Mouse (Mus musculus) heart, postnatal 14 days (tissue): ENCODE data around the gene Slc22a5. TPM values are rescaled to one million over a fixed set of nuclear protein-coding genes. Genes with fewer than 3 reads are reported as not detected.
"Not testable (repeated sequence)": the region's sequence is repeated elsewhere in the genome, so short reads cannot be mapped to it uniquely, and the experiment has no call there.

Experiments
- DNase-seq, 2 experiments: peaks; one replicate each; pipeline ENCODE4 v3.0.0; 2021 to 2022
- intact Hi-C: fragments of 180-260 bp; cut with DNase I; formaldehyde crosslinking; loops from one replicate; pipeline ENCODE4 v1.15.1; 2025
- total RNA-seq, 2 experiments: library from RNA; stranded (reverse); gene quantifications; 2 replicates each; pipeline ENCODE4 v1.2.3; 2021

Gene Slc22a5
- total RNA-seq, 2 experiments from 2014 or later: 20.9 to 23.7 TPM

DNA sequence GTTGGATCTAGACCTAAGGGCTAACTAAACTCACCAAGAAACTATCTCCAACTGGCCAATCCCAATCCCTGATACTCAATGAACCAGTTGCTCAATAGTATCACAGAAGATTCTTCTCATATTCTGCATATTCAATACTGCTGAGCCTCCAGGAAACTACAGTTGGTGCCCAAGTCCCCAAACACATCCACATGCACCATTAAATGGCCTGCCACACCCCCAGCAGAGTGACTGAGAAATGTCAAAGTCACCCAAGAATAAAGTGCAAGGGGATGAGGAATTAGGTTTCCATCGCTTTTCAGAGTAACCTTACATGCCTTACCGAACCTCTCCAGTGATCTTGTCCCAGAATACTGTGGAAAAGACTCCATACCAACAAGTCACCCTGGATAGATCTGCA, 1.2 kb downstream of the Slc22a5 start:
- intact Hi-C loops: no loop called here
- DNase-seq: no peak

DNA sequence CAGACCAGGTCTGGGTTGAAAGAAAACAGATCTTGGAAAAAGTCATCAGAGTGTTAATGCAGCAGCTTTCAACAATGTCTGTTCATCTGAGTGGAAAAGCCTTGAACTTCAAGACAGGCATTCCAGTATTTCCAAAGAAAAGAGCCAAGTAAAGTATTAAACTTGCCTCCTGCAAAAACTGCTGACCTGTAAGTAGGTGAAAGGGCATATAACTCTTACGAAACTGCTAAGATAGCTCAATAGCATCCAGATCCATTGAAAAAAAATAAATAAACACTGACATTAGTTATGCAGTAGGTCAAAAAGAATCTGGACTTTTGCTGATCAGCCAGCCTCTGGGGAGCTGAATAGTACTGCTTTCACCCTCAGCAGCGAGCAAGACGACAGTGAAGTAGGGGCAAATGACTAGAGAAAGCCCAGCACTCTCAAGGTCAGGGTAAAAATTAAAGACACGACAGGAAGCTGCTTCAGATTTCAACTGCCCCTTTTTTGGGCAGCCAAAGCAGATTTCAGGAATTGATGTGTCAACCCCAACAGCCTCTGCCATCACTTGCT, 2.3 kb downstream of the Slc22a5 start:
- no peak for DNase-seq
- intact Hi-C loops: no loop called here

DNA sequence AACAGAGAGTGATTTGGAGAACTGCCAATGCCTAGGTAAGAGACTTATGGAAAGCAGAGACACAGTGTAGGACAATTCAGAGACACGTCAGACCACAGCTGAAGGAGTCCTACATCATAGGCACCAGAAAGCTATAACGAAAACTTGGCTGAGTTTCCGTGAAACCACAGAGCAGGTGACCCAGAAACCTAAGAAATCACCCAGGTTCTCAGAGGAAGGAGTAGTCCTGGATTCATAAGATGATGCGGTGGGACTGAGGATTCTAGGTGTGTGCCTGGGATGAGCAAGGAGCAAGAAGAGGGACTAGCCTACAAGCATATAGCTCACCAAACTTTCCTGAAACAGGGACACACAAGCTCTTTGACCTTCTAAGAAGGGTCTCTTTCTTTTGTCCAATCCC, 3.2 kb downstream of the Slc22a5 start:
- DNase-seq: no peak
- intact Hi-C loops: no loop called here

DNA sequence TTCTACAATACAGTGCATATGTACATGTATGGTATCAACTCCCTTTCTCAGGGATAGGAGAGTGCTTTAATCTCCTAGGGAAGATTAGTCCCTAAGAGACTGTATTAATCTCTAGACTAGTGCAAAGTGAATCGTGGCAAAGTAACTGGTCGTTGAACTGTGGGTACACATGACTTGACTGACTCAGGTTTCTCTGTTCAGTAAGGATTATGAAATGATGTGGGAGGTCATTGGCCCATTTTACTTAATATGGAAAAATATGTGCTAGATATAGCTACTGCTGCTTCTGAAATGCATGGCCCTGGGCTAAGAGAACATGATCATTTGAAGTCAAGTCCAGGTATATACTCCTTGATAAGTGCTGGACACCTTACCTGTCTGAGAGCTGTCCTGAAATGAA, 8.2 kb downstream of the Slc22a5 start:
- intact Hi-C loops: no loop called here
- DNase-seq: no peak

DNA sequence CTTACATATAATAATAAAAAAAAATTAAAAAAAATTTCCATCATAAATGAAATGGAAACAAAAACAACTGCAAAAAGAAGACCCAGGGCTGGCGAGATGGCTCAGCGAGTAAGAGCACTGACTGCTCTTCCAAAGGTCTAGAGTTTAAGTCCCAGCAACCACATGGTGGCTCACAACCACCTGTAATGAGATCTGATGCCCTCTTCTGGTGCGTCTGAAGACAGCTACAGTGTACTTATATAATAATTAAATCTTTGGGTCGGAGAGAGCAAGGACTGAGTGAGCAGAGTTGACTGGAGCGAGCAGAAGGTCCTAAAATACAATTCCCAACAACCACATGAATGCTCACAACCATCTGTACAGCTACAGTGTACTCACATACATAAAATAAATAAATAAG, 13.4 kb downstream of the Slc22a5 start:
- intact Hi-C loops, DNase-seq: not testable (repeated sequence)

DNA sequence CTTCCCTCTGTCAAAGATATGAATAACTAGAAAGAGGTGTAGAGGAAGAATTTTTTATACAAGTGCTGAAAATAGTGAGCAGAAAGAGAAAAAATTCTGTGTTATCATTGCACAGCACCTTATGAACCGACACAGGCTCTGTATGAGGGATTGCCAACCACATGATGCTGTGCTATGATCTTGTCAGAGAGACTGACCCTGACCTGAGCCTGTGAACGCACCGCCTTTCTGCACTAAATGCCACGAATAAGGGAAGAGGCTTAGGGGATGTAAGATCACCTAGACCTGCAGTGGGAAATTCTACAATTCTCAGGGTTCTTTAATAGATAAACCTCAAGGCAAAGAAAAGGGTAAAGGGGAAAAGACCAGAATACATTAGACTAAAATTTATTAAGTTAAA, 15.0 kb downstream of the Slc22a5 start:
- DNase-seq: no peak
- intact Hi-C loops: no loop called here

DNA sequence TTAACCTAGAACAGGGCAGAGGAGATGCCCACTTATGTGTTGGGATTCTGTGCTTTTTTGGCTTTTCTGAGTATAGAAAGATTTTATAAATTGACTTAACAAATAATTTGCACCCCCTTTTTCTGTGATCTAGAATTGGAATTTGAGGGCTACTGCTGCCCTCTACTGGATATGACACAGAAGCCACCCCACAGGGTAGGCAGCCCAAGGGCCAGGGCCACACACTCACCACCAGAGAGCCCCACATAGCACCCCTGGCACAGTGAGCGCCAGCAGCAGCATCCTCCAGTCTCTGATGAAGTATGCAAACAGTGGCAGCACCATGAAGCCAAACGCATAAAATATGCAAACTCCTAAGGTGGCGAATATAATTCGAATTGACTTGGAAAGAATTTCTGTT, 16.8 kb downstream of the Slc22a5 start:
- DNase-seq: peak in 1 of 2 experiments; percentile 29
- intact Hi-C loops: no loop called here

DNA sequence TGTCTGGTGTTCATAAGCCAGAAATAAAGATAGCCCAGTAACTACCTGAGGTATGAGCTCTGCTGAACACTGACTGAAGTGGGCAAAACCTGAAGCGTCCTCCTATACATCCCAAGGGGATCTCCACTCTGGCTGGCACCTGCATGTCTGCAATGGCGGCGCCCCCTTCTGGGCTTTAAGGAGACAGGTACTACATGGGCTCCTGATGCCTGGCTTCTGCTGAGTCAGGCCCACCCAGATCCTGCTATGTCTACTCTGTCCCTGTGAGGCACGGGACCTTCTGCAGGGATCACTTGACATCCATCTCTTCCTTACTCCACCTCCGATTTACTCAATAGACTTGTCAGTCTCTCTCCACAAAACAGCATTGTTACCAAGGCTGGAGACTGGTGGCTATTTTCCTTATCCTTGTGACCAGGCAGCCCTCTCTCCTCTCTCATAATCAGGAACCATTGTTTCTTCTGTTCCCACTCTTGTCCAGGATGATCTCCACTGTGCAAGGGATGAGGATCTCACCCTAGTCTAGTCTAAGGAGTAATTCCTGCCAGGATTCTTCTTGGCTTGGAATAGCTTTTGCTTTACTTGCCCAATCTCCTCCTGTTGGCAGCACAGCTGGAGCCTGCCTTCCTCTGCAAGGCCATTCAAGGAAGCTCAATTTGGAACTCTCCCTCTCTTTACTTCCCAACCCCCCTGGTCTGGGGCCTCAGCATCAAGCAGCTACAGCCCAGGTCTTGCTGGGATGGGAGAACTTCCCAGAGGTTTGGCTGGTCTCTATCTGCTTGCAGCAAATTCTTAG, 17.4 kb downstream of the Slc22a5 start:
- DNase-seq, intact Hi-C loops: not testable (repeated sequence)

DNA sequence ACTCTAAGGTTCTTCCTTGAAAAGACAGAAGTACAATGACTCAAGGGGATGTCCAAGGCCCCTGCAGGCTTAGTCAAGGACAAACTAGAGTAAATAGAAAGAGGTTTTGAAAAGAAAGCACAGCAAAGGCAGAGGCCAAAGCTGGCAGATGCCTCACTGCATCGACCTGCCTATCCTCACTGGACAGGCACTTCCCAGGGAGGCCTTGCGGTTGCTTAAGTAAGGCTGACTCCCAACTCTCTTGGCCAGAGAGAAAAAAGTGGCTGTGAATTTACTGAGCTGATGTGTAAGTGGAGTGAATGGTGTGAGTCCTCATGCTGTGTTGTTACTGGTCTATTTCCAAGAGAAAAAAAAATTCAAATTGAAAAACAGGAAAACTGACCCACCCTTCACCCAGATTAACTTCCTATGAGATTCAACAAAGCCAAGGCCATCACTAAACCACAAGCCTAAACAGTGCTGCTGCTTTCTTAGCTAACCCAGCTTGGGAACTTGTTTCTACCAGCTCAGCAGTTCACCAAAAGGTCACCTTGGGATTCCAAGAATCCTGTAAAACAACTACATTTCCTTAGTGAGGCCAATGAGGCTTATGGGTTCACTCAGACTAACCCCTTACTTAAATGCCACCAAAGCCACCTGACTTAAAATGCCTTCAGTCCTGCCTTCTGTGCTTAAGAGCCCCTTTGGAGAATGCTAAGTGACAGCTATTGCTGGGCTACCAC, 19.5 kb downstream of the Slc22a5 start:
- intact Hi-C loops: no loop called here
- no peak for DNase-seq

DNA sequence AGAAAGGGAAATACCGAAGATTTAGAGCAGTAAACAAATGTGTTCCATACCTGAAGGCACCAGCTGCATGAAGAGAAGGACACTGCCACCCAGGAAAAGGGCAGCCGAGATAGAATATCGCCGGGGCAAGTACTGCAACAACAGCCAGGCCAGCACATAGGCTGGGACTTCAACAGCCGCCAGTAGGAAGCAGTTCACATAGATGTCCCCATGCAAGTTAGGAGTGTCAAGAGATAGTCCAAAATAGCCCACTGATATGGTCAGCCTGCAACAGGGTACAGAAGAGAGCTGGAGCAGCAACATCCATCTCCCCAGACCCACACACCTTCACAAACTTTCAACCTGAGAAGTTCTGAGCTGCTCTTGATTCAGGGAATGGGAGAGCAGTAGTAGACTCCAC, 22.3 kb downstream of the Slc22a5 start:
- intact Hi-C loops: no loop called here
- DNase-seq: no peak

DNA sequence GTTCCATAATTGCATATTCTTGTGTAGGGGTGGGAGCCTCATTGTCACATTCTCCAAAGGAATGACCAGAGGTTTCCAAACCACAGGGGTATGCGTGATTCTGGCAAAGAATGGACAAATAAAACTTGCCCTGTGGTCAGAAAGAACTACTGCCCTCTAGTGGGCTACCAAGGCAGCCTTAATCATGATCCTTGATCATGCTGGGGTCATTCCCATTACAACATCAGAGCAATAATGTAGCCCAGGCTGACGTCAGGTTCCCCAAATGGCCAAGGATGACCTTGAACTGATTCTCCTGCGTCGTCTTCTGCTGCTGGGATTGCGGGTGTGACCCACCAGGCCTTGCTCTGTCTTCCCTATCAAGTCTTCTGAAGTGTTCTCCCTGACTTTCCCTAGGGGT, 23.1 kb downstream of the Slc22a5 start:
- intact Hi-C loops: not testable (repeated sequence)
- peak in 1 of 2 experiments; percentile 37 for DNase-seq

DNA sequence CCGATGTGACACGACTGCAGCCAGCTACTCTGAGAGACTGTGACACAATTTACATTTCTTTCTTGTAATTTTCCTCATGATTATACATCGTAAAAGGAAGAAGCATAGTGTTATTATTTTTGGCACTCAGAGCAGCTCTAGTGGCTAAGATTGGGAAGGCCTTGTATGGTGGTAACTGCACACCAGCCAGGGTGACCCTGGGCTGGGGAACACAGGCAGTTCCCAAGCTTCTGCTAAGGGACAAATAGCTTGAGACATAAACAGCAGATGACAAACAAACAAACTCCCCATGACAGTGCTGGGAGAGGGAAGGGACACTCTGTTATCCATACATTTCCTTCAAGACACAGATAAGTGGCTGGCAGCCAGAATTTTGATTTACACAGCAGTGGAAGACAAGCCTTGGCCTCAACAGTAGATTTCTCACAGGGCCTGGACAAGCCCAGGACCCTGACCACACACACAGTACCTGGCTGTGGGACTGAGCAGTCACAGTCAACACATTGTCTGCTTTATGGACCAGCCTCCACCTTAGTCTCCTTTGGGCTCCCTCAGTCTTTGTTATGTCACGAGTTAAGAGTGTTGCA, 26.6 kb downstream of the Slc22a5 start:
- intact Hi-C loops: loop anchor here (5.0 kb wide), 1 partner anchor 72 kb away; no protein-coding TSS in a partner anchor
- not testable (repeated sequence) for DNase-seq

DNA sequence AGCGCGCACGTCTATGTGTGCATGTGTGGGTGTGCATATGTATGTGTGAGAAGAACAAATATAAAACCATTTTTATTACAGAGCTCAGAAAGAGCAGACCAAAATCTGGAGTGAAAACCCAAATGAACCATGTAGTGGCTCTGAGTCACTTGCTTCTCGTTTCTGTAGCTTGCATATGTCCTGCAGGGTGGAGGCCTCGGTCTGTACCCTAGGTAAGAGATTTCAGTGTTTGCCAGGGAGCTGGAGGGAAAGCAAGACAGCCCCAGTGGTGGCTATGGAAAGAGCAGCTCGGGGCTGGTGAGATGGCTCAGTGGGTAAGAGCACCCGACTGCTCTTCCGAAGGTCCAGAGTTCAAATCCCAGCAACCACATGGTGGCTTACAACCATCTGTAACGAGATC, 30.5 kb downstream of the Slc22a5 start:
- intact Hi-C loops: loop anchor here (5.0 kb wide), 1 partner anchor 76 kb away; no protein-coding TSS in a partner anchor
- not testable (repeated sequence) for DNase-seq

DNA sequence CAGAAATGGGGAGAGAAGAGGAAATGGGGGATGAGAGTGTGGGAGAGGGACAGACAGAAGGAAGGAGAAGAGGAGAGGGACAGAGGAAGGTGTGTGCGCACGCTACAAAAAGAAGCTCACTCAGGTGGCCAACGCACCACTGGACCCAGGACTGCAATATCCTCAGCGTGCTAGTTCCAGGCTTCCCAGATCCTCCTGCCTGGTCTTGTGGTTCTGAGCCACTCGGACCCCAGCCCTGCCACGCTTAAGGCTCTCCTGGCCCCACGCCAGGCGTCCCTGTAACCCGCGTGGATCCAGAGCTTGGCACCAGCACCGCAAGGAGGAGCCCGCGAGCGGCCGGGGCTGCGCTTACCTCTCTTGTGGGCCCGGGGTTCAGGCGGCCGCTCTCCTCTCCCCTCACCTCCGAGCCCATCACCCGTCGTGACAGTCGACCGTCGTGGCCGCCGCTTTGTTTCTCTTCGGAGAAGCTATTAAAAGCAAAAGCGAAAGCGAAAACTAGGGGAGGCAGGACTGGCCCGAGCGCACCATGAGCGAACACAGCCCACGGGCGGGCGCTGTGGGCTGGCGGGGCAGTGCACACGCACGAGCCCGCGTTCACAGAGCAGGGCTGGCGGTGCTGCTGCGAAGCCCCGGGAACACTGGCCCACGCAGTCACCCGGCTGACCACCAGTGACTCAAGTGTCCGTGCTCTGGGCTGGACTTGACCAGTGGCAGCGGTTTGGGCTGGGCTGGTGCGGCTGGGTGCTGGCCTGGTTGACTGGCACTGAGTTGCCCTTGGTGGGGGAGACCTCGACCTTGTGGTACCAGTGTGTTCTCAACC, 32.5 kb downstream of the Slc22a5 start, which contains the start of gene Gm12216:
TSS of gene Gm12216 (minus strand) at position 496 of the 820 bp plus-strand sequence.
- intact Hi-C loops: not testable (repeated sequence)
- DNase-seq: peak; percentile 62 to 64

DNA sequence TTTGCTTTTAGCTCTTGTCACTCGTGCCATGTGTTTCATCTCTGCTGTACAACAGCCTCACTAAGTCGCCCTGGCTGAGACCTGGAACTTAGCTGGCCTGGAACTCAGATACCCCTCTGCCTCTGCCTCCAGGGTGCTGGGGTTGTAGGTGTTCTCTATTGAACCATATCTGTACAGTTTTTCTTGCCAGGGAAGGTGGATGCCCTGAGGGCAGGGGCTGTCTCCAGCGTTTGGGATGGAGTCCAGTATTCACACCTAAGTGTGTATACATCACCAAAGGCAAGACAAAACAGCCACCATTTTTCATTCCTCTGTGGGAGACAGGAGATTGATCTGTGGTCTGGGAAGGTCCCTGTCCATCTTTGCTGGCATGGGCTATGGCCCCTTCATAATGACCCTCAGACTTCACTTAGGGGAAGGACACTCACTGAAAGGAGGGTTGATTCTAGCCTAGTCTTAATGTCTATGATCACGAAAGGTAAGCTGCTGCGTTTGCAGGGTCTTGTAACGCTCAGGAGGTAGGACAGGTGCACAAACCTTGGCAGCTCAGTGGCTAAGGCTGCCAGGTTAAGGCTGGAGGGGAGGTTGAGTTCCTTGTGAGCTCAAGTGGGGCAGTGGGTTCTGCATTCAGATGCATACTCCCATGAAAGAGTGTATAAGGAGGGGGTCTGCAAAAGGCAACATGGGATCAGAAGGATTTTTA, 33.3 kb downstream of the Slc22a5 start:
- DNase-seq: no peak

DNA sequence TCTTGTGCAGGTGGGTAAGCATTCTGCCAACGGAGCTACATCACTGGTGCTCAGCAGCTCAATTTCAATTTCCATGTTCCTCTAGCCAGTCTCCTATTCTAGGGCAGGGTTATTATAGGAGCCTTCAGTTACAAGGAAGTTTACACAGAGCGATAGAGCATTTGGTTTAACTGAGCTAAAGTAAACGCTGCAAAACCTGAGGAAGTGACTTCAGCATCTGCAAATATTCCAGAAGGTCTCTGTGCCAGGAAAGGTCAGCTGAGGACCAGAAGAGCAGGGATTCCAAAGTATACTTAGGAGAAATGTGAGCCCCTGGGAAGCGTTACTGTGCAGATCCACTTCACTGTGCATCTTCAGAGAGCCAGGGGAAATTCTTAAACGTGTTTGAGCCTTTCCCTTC, 37.8 kb downstream of the Slc22a5 start:
- peak in 1 of 2 experiments; percentile 43 for DNase-seq
- intact Hi-C loops: no loop called here

More for the DNA sequence above, 33.3 kb downstream of the Slc22a5 start:
- intact Hi-C loops: no loop called here

DNA sequence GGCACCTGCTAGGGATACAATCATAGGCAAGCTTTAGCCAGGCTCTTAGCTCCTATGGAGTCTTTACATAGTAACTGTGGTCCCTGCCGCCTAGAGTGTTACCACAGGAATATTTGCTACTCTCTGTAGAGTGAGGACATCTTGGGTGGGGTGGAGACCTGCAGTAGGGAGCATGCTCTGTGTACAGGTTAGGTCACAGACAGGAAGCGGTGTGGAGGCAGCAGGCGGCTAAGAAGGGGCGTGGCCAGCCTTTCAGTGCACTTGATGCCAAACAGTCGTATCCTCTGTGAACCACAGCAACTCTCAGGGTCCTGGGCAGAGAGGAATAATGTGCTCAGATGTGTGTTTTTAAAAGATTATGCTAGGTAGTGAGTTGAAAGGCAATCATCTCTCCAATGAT, 39.7 kb downstream of the Slc22a5 start:
- intact Hi-C loops: loop anchor here (2.0 kb wide), 1 partner anchor 115 kb away; no protein-coding TSS in a partner anchor
- no peak for DNase-seq

DNA sequence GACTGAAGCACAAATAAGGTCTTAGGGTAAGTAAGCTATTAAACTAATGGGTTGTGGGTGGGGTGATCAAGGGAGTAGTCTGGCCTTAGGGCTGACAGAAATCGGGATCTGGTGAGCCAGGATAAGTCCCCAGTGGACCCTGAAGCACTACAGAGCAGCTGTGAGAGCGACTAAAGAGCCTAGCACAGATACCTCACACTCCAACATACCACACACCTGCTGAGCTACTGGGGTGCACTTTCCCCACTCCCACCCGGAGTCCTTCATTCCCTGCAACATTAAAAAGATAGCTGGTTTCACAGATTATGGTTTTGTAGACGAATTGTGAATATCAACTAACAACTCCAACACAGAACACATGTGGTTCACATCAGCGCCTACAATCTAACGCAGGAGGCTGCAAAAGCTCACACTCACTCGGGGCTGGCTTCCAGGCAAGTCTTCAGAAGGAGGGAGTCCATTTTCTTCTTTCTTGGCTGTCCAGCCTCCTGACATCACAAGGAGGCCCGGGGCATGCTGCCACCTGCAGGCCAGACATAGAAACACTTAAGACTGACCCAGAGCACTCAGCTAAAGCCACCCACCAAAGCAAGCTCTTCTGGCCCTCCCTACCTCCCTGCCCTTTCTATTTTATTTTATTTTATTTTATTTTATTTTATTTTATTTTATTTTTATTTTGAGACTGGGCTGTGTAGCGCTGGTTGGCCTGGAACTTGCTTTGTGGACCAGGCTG, 41.7 kb downstream of the Slc22a5 start:
- intact Hi-C loops: loop anchor here (1.0 to 2.0 kb wide), 2 partner anchors 91 to 113 kb away; no protein-coding TSS in a partner anchor
- peak; percentile 85 to 88 for DNase-seq

DNA sequence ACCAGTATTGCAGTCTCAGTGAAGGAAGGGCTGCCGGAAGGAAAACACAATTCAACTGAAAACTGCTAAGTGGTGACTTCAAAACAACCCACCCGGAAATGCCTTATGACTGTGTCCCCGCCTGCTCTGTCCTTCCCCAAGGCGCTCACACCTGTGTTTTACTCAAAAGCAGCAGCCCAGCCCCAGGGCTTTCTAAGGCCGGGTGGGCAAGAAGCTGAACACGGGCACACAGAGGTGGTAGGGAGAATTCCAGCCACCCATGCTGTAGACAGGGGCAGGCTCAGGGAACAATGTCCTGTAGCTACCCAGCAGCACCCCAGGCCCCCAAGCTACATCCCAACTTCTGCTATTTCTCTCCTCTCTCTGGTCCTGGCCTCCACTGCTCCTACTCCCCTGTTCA, 45.8 kb downstream of the Slc22a5 start:
- intact Hi-C loops: no loop called here
- DNase-seq: no peak
